Mouse (Mus musculus) G1E-ER4 (cell line): Measurements from ENCODE around the gene Nanog. TPM values are rescaled to one million over a fixed set of nuclear protein-coding genes. Genes with fewer than 3 reads are reported as not detected.

ENCODE experiments used
- GATA1 ChIP-seq: IDR thresholded peaks from one replicate; pipeline ENCODE4 v1.8.0; 2012; ENCODE audit warnings: low read length, inconsistent platforms
- polyA plus RNA-seq: library from polyadenylated mRNA; stranded (reverse); fragments of >175 nt; gene quantifications from 2 replicates; pipeline ENCODE4 v1.2.3, GENCODE M21; 2012

Gene Nanog
- polyA plus RNA-seq, result not detected in 2 replicates

DNA sequence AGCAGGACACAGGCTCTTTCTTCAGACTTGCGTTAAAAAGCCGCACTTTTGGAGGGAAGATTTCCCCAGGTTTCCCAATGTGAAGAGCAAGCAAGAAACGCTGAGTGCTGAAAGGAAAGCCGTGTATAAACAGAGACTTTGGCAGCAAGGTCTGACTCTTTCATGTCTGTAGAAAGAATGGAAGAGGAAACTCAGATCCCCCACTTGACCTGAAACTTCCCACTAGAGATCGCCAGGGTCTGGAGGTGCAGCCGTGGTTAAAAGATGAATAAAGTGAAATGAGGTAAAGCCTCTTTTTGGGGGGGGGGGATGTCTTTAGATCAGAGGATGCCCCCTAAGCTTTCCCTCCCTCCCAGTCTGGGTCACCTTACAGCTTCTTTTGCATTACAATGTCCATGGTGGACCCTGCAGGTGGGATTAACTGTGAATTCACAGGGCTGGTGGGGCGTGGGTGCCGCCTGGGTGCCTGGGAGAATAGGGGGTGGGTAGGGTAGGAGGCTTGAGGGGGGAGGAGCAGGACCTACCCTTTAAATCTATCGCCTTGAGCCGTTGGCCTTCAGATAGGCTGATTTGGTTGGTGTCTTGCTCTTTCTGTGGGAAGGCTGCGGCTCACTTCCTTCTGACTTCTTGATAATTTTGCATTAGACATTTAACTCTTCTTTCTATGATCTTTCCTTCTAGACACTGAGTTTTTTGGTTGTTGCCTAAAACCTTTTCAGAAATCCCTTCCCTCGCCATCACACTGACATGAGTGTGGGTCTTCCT lies at the start of gene Nanog:
Gene Nanog, plus strand, starts transcription at position 454 of the 765 bp plus-strand sequence.
- TF ChIP-seq GATA1, result no peak

DNA sequence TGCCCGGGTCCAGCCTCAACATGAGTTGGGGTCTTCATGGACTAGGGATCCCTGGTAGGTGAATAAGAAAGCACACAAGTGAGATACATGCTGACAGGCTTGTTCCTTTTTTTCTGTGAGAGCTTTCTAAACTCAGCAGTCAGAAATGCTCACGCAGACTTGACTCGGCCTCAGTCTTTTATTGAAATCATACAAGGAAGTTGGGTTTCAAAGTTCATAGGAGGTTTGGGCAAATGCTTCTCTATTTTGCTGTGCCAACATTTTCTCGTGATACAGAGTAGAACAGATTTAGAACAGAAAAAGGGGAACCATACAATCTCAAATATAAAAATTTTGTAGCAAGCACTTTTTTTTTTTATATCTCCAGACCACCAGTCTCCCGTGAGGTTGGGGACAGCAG lies 49.7 kb upstream of the Nanog start:
- TF ChIP-seq GATA1, result no peak

DNA sequence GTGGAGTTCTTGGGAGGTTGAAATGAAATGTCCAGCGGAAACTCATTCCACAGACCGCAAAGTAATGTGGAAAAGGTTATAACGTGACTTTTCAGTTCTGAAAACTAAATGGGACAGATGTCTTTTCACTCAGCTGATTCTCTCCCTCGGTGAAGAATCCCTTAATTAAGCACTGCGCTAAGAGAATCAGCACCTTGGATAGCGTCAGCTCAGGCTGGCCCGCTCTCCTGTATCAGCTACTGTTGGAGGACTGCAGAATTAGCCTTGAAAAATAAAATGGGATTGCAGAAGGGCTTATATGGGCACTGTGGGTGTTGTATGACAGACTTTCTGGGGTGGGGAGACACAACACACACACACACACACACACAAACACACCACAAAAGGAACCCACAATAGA lies 47.7 kb upstream of the Nanog start:
- no peak for TF ChIP-seq GATA1

DNA sequence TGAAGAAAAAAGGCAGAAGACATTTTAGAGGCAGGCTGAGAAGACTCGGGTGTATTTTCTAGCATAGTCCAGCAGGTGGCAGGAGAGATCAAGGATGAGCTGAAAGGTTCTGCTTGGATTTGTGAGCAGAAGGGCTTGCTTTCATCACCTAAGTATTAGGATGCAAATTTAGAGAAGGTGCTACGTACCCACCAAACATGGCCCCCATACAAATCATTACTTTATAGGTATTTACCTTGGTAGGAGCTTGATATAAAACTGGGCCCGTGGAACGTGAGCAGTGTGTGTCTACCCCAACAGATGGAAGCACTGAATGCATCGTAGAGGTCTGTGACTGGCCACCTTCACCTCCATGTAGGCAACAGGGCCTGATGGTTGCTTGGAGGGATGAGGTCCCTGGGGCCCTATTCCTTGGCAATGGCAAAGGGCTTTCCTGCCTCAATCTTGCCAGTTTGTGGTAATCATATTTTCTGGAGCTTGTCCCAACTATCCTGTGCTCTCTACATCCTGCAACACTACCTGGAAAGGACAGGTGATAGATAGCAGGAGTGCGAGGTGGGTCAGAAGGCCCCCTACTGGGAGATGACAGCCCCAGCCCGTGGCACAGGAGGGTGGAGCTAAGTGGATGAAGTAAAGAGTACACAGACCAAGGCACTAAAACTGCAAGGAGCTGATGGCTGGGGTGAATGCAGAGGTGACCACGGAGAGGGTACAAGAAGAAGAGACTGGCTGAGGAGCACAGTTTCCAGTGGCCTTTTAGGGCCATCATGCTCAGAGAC lies 46.5 kb upstream of the Nanog start:
- TF ChIP-seq GATA1, result no peak

DNA sequence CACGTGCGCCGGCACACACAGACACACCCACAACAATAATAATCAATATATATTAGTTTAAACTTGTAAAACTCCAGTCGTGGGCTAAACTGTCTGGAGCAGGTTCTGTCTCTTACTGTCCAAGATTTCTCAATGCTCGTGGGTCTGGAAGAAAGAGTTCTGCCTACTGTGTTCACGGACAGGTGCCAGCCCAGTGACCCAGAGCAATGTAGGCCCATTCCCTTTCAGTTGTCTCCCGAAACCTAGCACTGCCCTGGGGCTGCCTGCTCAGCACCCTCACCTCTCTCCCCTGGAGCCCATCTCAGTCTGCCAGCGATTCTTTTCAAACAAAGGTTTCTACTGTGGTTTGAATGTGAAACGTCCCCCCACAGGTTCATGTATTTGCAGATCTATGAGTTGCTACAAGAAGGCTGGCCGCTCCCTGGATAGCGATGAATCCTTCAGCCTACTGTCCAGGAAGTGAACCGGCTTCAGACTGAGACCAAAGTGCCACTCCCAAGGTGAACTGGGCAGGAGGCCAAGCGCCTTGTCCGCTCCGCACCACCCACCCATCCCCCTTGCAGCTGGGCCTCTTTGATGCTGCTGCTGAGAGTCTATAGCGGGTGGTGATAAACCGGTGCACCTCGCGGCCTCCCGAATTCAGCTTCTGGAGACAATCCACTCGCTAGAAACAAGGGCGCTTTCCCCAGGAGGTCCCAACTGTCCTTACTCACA lies 44.6 kb upstream of the Nanog start:
- no peak for TF ChIP-seq GATA1

DNA sequence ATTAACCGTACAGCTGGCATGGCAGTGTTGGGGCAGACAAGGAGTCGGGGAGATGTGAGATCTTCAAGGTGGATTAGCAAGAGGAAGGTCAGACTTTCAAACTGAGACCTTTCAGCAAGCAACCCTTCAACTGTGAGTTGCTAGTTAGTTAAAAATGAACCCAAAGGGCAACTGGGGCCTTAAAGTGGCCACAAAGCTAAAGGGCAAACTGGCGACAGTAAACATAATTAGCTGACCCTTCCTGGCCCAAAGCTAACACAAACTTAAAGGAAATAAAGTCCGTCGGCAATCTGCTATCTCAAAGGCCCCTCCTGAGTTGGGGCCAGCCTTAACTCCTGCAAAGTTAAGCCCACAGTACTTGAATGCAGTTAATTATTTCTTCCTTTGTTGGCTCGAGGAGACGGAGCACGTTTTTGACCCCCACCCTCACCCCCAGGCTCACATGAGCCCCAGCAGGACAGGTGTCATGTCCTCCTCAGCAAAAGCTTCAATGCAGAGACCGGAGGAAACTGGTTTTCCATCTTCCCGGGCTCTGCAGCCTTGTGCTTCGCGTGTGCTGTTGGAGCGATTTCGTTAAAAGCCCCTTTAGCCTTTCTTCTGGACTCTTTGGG lies 43.6 kb upstream of the Nanog start:
- no peak for TF ChIP-seq GATA1

DNA sequence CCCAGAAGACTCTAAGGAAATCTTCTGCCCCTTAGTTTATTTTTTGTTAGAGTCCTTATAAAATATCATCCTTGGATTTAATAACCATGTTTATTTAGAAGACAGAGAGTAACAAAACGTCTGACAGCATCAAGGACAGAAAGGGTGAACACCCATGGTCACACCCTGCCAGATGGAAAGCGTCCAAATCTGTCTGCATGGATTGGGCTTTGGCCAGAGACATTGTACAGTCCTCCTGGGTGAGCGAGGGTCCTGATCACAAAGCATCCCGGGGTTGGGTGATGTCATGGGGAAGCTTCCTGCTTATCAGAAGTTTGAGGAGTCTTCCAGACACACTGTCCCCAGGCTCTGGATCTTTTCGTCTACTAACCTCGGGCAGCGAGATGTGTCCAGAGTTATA lies 41.4 kb upstream of the Nanog start:
- no peak for TF ChIP-seq GATA1

DNA sequence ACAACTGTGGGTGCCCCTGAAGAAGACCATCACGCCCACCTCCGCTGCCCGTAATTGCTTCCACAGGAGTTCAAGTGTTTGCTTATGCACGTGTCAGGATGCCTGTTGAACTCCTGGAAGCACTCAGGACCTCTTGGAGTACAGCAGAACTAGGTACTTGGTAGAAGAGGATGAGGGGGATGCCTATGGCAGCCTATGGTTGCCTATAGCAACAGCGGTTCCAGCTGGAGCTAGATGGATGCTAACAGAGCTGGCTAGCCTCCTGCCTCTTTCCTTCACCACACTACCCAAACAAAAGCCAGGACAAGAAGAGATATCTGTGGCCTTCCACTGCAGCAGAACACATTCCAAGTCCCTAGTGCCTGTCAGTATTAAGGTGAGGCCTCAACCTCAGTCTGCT lies 39.6 kb upstream of the Nanog start:
- TF ChIP-seq GATA1, result no peak

DNA sequence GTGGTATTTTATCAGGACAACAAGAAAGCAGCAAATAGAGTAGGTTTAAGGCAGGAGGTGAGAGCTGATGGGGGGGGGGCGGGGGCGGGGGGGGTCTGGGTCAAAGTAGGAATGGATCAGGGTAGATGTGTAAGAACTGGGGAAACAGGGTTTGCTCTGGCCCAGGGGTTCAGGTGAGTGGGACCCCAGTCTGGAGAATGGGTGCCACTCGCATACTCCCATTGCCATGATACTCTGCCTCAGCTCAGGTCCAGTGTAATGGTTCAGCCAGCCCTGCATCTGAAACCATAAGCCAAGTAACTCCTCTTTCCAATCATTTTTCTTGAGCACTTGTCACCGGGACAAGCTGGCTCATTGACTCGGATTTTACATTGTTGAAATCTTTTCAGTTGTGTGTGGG lies 38.5 kb upstream of the Nanog start:
- no peak for TF ChIP-seq GATA1

DNA sequence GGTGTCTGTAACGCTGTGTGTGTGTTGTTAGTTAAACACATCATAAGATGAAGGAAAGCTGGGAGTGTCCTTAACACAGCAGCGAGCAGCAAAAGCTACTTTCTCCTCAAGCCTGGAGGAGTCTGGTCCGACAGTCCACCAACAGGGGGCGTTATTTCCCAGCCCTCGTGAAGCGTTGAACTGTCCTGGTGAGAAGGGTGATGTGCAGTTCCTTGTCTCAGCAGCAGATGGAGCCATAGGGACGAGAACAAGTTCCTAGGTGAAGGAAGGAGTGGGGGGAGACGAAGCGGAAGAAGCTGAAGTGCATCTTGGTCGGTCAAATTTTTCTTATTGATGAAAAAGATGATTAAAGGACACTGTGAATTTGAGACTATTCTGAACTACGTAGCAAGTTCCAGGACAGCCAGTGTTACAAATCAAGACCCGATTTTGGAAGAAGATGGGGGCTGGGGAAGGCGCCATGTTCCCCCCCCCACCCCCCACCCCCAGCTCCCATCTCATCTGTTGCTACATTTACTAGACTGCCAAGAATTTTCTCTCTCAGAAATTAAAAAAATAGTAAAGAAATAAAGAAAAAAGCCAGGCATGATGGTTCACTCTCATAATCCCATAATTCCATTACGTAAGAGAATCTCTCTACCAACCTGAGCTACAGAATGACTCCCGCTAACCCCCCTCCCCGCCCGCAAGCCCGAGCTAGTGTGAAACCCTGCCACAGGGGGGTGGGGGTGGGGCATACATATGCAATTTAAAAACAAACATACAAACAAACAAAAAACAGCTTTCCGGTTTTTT lies 37.7 kb upstream of the Nanog start:
- TF ChIP-seq GATA1, result no peak

DNA sequence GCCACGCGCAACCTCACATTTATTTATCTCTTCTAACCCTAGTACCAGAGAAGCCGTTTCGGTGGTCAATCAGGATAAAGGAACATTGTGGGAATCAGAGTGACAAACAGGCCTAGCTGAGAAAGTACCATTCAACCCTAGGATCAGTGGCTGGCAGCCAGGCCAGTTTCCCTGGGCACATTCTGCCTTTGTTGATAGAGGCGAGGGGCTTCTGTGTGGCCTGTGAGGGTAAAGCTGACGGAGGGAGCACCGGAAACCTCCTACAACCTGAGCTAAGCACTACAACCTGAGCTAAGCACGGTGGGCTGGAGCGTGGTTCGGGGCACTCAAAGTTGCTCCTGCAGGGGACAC lies 37.1 kb upstream of the Nanog start:
- TF ChIP-seq GATA1, result no peak

DNA sequence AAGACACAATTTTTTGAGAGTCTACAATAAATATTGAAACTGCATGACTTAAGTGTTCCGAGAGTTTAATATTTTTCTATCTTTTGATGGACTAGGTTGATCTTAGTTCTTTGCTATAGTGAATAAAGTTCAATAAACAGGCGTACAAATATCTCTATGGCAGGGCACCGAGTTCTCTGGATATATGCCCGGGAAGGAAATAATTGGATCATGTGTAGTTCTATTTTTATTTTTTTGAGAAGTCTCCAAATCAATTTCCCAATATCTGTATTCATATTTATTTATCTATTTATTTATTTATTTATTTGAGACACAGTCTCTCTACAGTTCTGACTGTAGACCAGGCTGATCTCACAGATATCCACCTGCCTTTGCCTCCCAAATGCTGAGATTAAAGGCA lies 36.4 kb upstream of the Nanog start:
- no peak for TF ChIP-seq GATA1

DNA sequence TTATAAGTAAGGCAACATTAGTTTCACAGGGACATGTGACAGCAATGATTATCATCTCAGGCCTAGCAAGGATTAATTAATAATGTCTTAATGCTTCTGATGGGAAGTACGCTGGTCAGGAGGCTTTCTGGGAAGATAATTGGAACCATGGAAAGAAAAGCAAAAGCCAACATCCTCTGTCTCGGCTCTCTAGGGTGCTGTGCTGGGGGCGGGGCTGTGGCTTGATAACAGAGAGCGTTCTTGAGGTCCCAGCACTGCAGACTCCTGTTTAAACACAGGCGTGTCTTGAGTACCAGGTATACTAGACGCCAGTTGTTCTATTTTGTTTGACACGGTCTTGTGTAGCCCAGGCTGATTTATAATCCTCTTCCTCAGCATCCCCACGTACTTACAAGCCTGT lies 34.5 kb upstream of the Nanog start:
- no peak for TF ChIP-seq GATA1

DNA sequence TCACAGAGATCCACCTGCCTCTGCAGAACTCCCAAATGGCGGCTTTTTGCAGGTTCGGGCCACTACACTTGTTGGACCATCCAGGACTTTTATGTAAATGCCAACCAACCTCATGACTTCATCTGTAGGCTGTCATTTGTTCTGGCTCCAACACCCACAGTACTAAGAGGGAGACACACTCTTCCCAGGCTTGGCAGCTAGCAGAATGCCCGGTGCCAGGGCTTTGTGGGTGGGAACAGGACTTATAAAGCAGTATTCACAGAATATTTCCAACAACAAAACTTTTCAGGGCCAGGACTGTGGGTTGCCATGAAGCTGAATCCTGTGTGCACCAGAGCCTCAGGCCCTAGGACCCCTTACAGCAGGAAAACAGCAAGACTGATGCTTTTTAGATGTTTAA lies 24.6 kb upstream of the Nanog start:
- no peak for TF ChIP-seq GATA1

DNA sequence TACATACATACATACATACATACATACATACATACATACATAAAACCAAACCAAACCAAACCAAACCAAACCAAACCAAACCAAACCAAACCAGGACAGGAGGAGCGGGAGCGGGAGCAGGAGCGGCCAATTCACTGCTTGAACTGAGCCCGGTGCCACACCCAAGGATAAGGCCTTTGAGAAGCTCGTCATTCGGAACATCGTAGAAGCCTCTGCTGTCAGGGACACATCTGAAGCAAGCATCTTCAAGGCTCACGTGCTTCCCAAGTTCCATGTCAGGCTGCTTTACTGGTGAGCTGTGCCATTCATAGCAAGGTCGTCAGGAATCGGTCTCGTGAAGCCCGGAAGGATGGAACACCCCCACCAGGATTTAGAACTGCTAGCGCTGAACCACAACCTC lies 20.6 kb upstream of the Nanog start:
- TF ChIP-seq GATA1, result no peak
